Comparison of ENCODE assay signal across 17 mouse cellular contexts in the genomic region with DNA sequence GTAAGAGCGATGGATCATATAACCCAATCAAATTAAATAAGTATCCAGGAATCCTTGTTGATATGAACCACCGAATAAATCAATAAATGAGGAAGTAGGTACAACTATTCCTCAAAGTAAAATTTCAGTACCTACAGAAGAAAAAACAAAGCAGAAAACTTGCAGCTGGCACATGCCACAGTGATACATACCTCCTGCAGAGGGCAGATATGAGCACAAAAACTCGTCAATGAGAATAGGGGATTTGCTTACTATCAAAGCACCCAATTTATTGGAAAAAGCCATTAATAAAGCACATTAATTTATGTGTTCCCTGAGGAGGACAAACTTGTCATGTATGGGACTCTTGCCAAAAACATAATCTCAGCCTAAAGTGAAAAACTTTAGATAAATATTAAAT. TPM values are rescaled to one million over a fixed set of nuclear protein-coding genes. Genes with fewer than 3 reads are reported as not detected.
DNase-seq lines count a peak whose midpoint lies in the region; ATAC-seq and TF ChIP-seq lines count a peak whose summit lies in the region.
"Had no signal": no experiment of that assay in that cellular context is flagged by ENCODE, and none has a peak within 500 bp of the region (broad histone marks: within the 10 kb centered on the region; RNA-seq: fewer than 3 reads in every experiment).

No protein-coding gene starts in this region.

- in situ Hi-C loops in Patski (cut with MboI; ENCODE audit: low pct_unique_long_range_greater_than_20kb), result no loop called here

- H3K27me3 ChIP-seq in heart, adult 2 months (ENCODE audit: control insufficient read depth, insufficient read depth, low read length), result no peaks in the 10 kb centered on the region
- H3K27me3 ChIP-seq in lung, postnatal 0 days (replicated peaks; ENCODE audit: insufficient read depth, low read length), result no peaks in the 10 kb centered on the region
- H3K27me3 ChIP-seq in Patski, result no peaks in the 10 kb centered on the region
- no peaks in the 10 kb centered on the region for H3K27me3 ChIP-seq in splenic B cell, adult 2 months (ENCODE audit: control insufficient read depth, insufficient read depth, low read length, poor library complexity, severe bottlenecking)
- H3K27me3 ChIP-seq: embryonic facial prominence, embryonic 13.5 days; hindbrain, embryonic 15.5 days; limb, embryonic 15.5 days; lung, embryonic 15.5 days had no signal

- intact Hi-C loops in heart, adult 2 months (cut with DNase I), result no loop called here

- ATAC-seq in lung, postnatal 0 days, result no peak
- no peak for ATAC-seq in Patski

- TF ChIP-seq CTCF in heart, adult 2 months (IDR thresholded peaks at IDR 0.05), result peak; percentile 62
- peak; percentile 51 for TF ChIP-seq CTCF in lung, postnatal 0 days (IDR thresholded peaks at IDR 0.05)
- peak; percentile 29 for TF ChIP-seq CTCF in Patski (IDR thresholded peaks at IDR 0.05)

- H3K27ac ChIP-seq in heart, adult 2 months, result no peak overlapping the region
- no peak overlapping the region for H3K27ac ChIP-seq in lung, postnatal 0 days (ENCODE audit: low read length)
- H3K27ac ChIP-seq: embryonic facial prominence, embryonic 13.5 days; hindbrain, embryonic 15.5 days; limb, embryonic 15.5 days; lung, embryonic 15.5 days; midbrain, embryonic 10.5 days had no signal

- no peaks in the 10 kb centered on the region for H3K79me2 ChIP-seq in heart, adult 2 months (replicated peaks; ENCODE audit: control insufficient read depth, insufficient read depth, low read length)

- 73% methylated on average over 3 of the region's 3 CpGs for WGBS in heart, adult 2 months
- WGBS in lung, postnatal 0 days, result 77% methylated on average over 3 of the region's 3 CpGs

- H3K4me1 ChIP-seq in heart, adult 2 months (ENCODE audit: control insufficient read depth, insufficient read depth, low read length), result no peaks in the 10 kb centered on the region; the same call in 1 of the 2 replicates
- no peaks in the 10 kb centered on the region for H3K4me1 ChIP-seq in lung, postnatal 0 days (ENCODE audit: insufficient read depth, low read depth, low read length)
- H3K4me1 ChIP-seq: embryonic facial prominence, embryonic 13.5 days; hindbrain, embryonic 15.5 days; limb, embryonic 15.5 days; lung, embryonic 15.5 days; midbrain, embryonic 10.5 days had no signal

- no peak overlapping the region for H3K4me2 ChIP-seq in lung, postnatal 0 days (replicated peaks; ENCODE audit: low read depth, low read length)
- H3K4me2 ChIP-seq: embryonic facial prominence, embryonic 13.5 days; hindbrain, embryonic 15.5 days; limb, embryonic 15.5 days; lung, embryonic 15.5 days had no signal

- no peak for TF ChIP-seq EP300 in heart, adult 2 months (IDR thresholded peaks at IDR 0.05; ENCODE audit: insufficient read depth, low read depth, low read length)
- no peak for TF ChIP-seq EP300 in lung, postnatal 0 days (IDR thresholded peaks at IDR 0.05)

- no peak for TF ChIP-seq POLR2A in heart, adult 2 months (IDR thresholded peaks at IDR 0.05; ENCODE audit: insufficient read depth, low read depth, low read length)

- no peak overlapping the region for H3K9ac ChIP-seq in heart, adult 2 months (ENCODE audit: low read depth, low read length)
- H3K9ac ChIP-seq in lung, postnatal 0 days (replicated peaks; ENCODE audit: low read depth), result no peak overlapping the region
- H3K9ac ChIP-seq: embryonic facial prominence, embryonic 13.5 days; hindbrain, embryonic 15.5 days; limb, embryonic 15.5 days; lung, embryonic 15.5 days had no signal

- H3K4me3 ChIP-seq in heart, adult 2 months, result no peak overlapping the region
- H3K4me3 ChIP-seq in lung, postnatal 0 days (ENCODE audit: low read depth, low read length), result no peak overlapping the region
- H3K4me3 ChIP-seq: embryonic facial prominence, embryonic 13.5 days; hindbrain, embryonic 15.5 days; limb, embryonic 15.5 days; lung, embryonic 15.5 days; midbrain, embryonic 10.5 days had no signal

- H3K36me3 ChIP-seq in heart, adult 2 months (ENCODE audit: control insufficient read depth, insufficient read depth, low read length), result peaks cover 2% of the 10 kb centered on the region
- H3K36me3 ChIP-seq in lung, postnatal 0 days (ENCODE audit: insufficient read depth, low read length), result peaks cover 8% of the 10 kb centered on the region; the same call in 1 of the 2 replicates
- 0 out of 2 replicates have a peak, but pooled peaks cover 5% of the 10 kb centered on the region for H3K36me3 ChIP-seq in splenic B cell, adult 2 months (ENCODE audit: control insufficient read depth, insufficient read depth, low read length, poor library complexity, severe bottlenecking)

- CTCF ChIA-PET in Patski (lab: Charles Lee), result interaction anchor here (1.2 to 2.0 kb wide), 3 partner anchors 12 to 19 kb away, joined by 4 to 6 read pairs (median 5); no protein-coding TSS in a partner anchor

- no peak for DNase-seq in heart, adult 2 months
- DNase-seq in heart, adult 11 months, result no peak
- DNase-seq in lung, postnatal 0 days (ENCODE audit: low spot score), result no peak
- no peak for DNase-seq in lung, postnatal 25 days (ENCODE audit: low spot score)
- DNase-seq in Patski (ENCODE audit: low read depth, low spot score), result no peak
- DNase-seq in splenic B cell, adult 2 months (ENCODE audit: low read depth, low spot score), result peak; percentile 13
- no peak for DNase-seq in kidney, postnatal 14 days
- DNase-seq: cerebellum, adult 11 months; cerebellum, postnatal 36 days; heart, postnatal 14 days; kidney, adult 8-10 months; right cerebral cortex, postnatal 25 days had no signal

- H3K9me3 ChIP-seq in lung, postnatal 0 days (ENCODE audit: low read length), result no peaks in the 10 kb centered on the region
- H3K9me3 ChIP-seq: embryonic facial prominence, embryonic 13.5 days; hindbrain, embryonic 15.5 days; limb, embryonic 15.5 days; lung, embryonic 15.5 days; midbrain, embryonic 10.5 days had no signal

- POLR2A ChIA-PET in Patski (lab: Charles Lee), result interaction anchor here (0.6 kb wide), 1 partner anchor 10 kb away, joined by 3 read pairs; no protein-coding TSS in a partner anchor

RNA-seq across cellular contexts. Expression of gene Setd3, which starts 29.4 kb away (rescaled TPM):
- total RNA-seq in heart, adult 2 months (2021), result 10 to 100 TPM; 84.6 to 99.8 TPM
- 25.0 and 46.8 TPM in 2 replicates for polyA plus RNA-seq in heart, adult 2 months (2012; rRNA removed)
- 60.3 and 71.9 TPM in 2 replicates for polyA plus RNA-seq in lung, postnatal 0 days (2015; fragmentation: Nextera tagmentation; extraction: Ambion mirVana)
- polyA plus RNA-seq in Patski (2021), result 84.2 TPM

RNA-seq across cellular contexts. Expression of gene Ccnk, which starts 29.6 kb away (rescaled TPM):
- total RNA-seq in heart, adult 2 months (2021), result 10 to 100 TPM; 28.9 to 31.9 TPM
- polyA plus RNA-seq in heart, adult 2 months (2012; rRNA removed), result 14.8 and 20.6 TPM in 2 replicates
- polyA plus RNA-seq in lung, postnatal 0 days (2015; fragmentation: Nextera tagmentation; extraction: Ambion mirVana), result 2.0 and 2.5 TPM in 2 replicates
- 26.0 TPM for polyA plus RNA-seq in Patski (2021)
